Mouse (Mus musculus) kidney, adult 11 months (tissue): Measurements from ENCODE around the gene Nenf.

Experiments used
- DNase-seq: peaks from one replicate; pipeline ENCODE4 v3.0.0; 2022

Gene Nenf

GRCm38 (mm10) chr1:191317591-191318196 lies at the start of gene Nenf:
Nenf (minus strand) TSS chr1:191318194.
- peak; percentile 70 for DNase-seq

- no peak for DNase-seq
Measured at GRCm38 (mm10) chr1:191364477-191364876, 46.5 kb upstream of the Nenf start.

- no peak for DNase-seq
Measured at GRCm38 (mm10) chr1:191362412-191362811, 44.4 kb upstream of the Nenf start.

GRCm38 (mm10) chr1:191359478-191359877 lies 41.5 kb upstream of the Nenf start:
- DNase-seq = no peak

GRCm38 (mm10) chr1:191356936-191357335 lies 38.9 kb upstream of the Nenf start:
- DNase-seq = no peak

- no peak for DNase-seq
Measured at GRCm38 (mm10) chr1:191353836-191354235, 35.8 kb upstream of the Nenf start.

- no peak for DNase-seq
Measured at GRCm38 (mm10) chr1:191352786-191353488, 34.9 kb upstream of the Nenf start.

- no peak for DNase-seq
Measured at GRCm38 (mm10) chr1:191350355-191350754, 32.4 kb upstream of the Nenf start.

GRCm38 (mm10) chr1:191349486-191350037 lies 31.6 kb upstream of the Nenf start:
- no peak for DNase-seq

GRCm38 (mm10) chr1:191348996-191349395 lies 31.0 kb upstream of the Nenf start:
- DNase-seq = no peak

- no peak for DNase-seq
Measured at GRCm38 (mm10) chr1:191348592-191348991, 30.6 kb upstream of the Nenf start.

- no peak for DNase-seq
Measured at GRCm38 (mm10) chr1:191347602-191348001, 29.6 kb upstream of the Nenf start.

- peak; percentile 59 for DNase-seq
Measured at GRCm38 (mm10) chr1:191340530-191340929, 22.5 kb upstream of the Nenf start.

- DNase-seq = no peak
Measured at GRCm38 (mm10) chr1:191339876-191340275, 21.9 kb upstream of the Nenf start.

- no peak for DNase-seq
Measured at GRCm38 (mm10) chr1:191334500-191334899, 16.5 kb upstream of the Nenf start.

- peak; percentile 67 for DNase-seq
Measured at GRCm38 (mm10) chr1:191330356-191330755, 12.4 kb upstream of the Nenf start.

GRCm38 (mm10) chr1:191328019-191328441 lies 10.0 kb upstream of the Nenf start:
- peak; percentile 97 for DNase-seq

GRCm38 (mm10) chr1:191327258-191327657 lies 9.3 kb upstream of the Nenf start:
- DNase-seq = peak; percentile 29

- DNase-seq = peak; percentile 46
Measured at GRCm38 (mm10) chr1:191326233-191326882, 8.4 kb upstream of the Nenf start.

- peak; percentile 91 for DNase-seq
Measured at GRCm38 (mm10) chr1:191325726-191326232, 7.8 kb upstream of the Nenf start, which contains the start of gene Tmem206. Tmem206 (plus strand) TSS chr1:191325912.

GRCm38 (mm10) chr1:191324733-191325590 lies 7.0 kb upstream of the Nenf start:
- DNase-seq = no peak

GRCm38 (mm10) chr1:191323381-191323780 lies 5.4 kb upstream of the Nenf start:
- DNase-seq = no peak
